Mouse (Mus musculus): ENCODE measurements around the gene Hoxb7. TPM values are rescaled to one million over a fixed set of nuclear protein-coding genes. Genes with fewer than 3 reads are reported as not detected.

Gene Hoxb7
- polyA plus RNA-seq, 1 experiment, result 0.52 TPM

DNA sequence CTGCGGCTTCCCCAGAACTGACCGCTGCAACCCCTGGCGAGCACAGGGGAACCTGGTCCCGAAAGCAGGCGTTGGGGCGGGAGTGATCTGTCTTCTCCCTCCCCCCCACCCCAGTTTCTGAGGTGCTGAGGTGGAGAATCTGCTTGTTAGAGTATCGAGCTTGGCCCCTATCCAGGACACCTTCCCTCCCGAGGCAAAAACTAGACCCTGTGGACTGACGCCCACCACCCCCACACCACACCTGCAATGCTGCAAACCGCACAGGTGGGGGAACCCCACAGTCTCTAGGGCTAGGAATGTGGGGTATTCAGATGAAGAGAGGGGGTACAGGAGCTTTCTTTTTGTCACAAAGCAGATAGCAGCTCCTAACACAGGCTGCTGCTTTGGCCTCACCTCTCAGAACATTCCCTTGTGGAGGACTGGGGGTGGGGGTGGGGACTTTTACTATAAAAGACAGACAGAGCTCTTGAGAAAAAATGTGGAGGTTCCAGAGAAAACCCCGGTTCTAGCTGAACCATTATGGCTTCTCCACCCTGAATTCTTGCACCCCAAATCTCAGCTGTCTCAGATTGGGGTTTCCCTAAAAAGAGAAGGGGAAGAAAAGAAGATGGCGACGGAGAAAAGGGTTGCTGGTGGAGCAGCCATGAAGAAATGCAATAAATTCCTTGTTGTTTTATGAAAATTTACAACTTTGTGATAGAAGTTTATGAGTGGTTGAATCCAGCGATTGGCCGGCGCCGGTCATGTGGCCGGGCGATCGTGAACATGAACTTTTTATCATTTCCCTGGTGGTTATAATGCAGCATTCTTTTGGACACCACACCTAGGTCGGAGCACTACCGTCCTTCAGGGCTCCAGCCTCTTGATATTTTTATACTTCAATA lies 5.5 kb downstream of the Hoxb7 start, which contains the start of gene Hoxb6:
Gene Hoxb6 (plus strand): TSS at position 796 of the 884 bp plus-strand sequence.
- peaks cover 4% of the 10 kb centered on the region; the same call in 1 of the 2 replicates for H3K4me1 ChIP-seq (ENCODE audit: control insufficient read depth, insufficient read depth, low read length)
- WGBS, result 20% methylated on average over 22 of the region's 22 CpGs
- no peak for DNase-seq
- H3K4me3 ChIP-seq (replicated peaks; ENCODE audit: extremely low read depth, low read depth, low read length), result no peak within 1 kb of the TSS
- TF ChIP-seq POLR2A (IDR thresholded peaks at IDR 0.05; ENCODE audit: borderline replicate concordance, extremely low read depth, low read depth, low read length), result no peak
- TF ChIP-seq CTCF (IDR thresholded peaks at IDR 0.05; ENCODE audit: insufficient read depth, low read length), result no peak

DNA sequence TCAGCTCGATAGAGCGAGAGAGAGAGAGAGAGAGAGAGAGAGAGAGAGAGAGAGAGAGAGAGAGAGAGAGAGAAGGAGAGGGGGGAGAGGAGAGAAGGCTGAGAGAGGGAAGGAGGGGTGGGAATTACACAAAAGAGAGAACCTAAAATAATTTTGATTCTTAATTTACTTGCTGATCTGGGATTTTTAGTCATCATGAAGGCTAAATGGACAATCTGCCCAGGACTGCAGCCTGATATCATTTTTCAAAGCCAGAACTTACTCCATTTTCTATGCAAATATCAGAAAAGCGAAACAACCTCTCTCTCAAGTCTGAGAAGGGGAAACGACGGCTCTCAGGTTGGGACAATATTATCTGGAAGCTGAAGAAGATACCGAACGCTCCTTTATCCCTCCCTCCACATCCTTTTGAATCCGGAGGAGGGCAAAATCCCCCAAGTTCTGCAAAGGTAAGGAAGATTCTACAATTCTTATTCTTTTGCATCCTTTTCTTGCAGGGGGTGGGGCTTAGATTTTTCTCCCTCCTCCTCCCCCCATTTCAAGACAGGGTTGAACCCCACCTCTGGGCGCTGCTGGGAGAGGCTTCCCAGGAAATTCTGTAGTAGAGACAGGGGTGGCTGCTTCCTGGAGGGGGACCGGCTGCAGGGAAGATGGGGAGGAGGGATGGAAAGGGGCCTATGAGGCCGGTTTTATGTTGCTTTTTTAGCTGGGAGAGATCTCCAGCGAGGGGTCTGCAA lies 6.3 kb downstream of the Hoxb7 start:
- 22% methylated on average over 12 of the region's 12 CpGs for WGBS
- TF ChIP-seq POLR2A (IDR thresholded peaks at IDR 0.05; ENCODE audit: borderline replicate concordance, extremely low read depth, low read depth, low read length) (no peak), CTCF (IDR thresholded peaks at IDR 0.05; ENCODE audit: insufficient read depth, low read length) (no peak)
- Histone ChIP-seq H3K4me1 (ENCODE audit: control insufficient read depth, insufficient read depth, low read length) (peaks cover 4% of the 10 kb centered on the region; the same call in 1 of the 2 replicates), H3K4me3 (replicated peaks; ENCODE audit: extremely low read depth, low read depth, low read length) (no peak overlapping the region)
- no peak for DNase-seq

DNA sequence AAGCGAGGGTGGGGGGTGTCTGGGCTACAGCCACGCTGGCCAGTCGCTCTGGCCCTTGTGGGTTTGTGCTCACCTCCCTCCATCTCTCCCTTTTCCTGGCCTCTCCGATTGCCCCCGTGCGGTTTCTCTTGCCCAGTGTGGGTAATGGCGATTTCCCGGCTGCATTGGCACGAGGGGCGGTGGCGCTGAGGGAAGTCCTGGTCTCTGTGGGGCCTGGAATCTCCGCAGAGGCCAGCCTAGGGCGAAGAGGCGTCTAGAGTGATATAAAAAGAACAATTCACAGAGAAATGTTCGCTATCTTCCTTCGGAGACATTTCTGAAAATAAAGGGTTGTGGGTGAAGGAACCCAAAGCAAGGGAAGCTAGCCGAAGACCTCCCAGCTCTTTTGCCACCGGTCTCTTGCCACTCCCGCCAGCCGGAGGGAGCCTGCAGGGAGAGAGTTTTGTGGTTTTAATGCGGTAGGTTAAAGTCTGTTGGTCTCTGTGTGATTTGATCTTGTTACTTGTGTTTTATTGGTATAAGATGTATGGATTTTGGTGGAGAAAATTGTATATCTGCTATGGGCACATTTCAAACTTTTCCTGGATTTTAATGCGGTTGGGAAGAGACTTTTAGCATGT lies 7.0 kb downstream of the Hoxb7 start:
- 24% methylated on average over 22 of the region's 22 CpGs for WGBS
- no peak for DNase-seq

DNA sequence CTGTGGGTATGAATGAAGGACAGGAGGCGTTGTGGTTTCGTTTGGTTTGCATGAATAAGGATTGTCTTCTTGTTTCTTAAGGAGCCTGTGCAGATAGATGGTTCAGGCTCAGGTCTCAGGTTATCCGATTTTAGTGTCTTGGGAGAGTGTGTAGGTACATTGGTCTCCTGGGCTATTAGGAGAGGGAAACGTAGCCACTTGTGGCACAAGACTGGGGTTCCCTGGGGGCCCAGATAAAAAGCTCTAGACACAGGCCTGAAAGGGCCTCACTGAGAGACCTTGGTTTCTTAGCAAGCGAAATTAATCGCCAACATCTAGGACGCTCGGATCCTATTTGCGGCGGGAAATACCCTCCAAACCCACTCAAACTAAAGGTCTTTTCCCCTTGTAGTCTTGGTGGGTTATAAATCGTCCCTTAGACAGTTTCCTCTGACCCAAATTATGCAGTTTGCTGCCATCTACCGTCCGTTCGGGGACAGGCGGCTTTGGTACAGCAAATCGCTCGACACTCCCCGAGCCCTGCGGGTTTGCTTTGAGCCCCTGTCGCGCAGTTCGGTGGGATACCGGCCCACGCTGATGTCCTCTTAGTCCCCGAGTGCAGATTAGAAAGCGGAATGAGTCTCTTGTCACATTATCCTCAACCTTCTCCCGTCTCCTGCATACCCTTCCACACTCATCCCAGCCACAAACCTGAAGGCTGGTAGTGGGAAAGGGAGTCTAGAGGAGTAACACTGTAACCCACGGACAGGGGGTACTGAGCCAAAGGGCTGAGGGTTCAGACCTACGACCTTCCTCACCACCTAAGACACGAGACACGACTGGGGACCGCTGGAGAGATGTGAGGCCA lies 8.0 kb downstream of the Hoxb7 start:
- TF ChIP-seq CTCF (IDR thresholded peaks at IDR 0.05; ENCODE audit: insufficient read depth, low read length), result peak; percentile 80
- no peak for TF ChIP-seq POLR2A (IDR thresholded peaks at IDR 0.05; ENCODE audit: borderline replicate concordance, extremely low read depth, low read depth, low read length)
- 2% methylated on average over 32 of the region's 32 CpGs for WGBS
- DNase-seq, result peak; percentile 71
- Histone ChIP-seq H3K4me1 (ENCODE audit: control insufficient read depth, insufficient read depth, low read length) (peaks cover 4% of the 10 kb centered on the region; the same call in 1 of the 2 replicates), H3K4me3 (replicated peaks; ENCODE audit: extremely low read depth, low read depth, low read length) (peak overlapping the region; percentile 34)

More for the DNA sequence above, 7.0 kb downstream of the Hoxb7 start:
- TF ChIP-seq POLR2A (IDR thresholded peaks at IDR 0.05; ENCODE audit: borderline replicate concordance, extremely low read depth, low read depth, low read length) (no peak), CTCF (IDR thresholded peaks at IDR 0.05; ENCODE audit: insufficient read depth, low read length) (no peak)
- H3K4me3 ChIP-seq (replicated peaks; ENCODE audit: extremely low read depth, low read depth, low read length), result no peak overlapping the region
- H3K4me1 ChIP-seq (ENCODE audit: control insufficient read depth, insufficient read depth, low read length), result peaks cover 4% of the 10 kb centered on the region; the same call in 1 of the 2 replicates

DNA sequence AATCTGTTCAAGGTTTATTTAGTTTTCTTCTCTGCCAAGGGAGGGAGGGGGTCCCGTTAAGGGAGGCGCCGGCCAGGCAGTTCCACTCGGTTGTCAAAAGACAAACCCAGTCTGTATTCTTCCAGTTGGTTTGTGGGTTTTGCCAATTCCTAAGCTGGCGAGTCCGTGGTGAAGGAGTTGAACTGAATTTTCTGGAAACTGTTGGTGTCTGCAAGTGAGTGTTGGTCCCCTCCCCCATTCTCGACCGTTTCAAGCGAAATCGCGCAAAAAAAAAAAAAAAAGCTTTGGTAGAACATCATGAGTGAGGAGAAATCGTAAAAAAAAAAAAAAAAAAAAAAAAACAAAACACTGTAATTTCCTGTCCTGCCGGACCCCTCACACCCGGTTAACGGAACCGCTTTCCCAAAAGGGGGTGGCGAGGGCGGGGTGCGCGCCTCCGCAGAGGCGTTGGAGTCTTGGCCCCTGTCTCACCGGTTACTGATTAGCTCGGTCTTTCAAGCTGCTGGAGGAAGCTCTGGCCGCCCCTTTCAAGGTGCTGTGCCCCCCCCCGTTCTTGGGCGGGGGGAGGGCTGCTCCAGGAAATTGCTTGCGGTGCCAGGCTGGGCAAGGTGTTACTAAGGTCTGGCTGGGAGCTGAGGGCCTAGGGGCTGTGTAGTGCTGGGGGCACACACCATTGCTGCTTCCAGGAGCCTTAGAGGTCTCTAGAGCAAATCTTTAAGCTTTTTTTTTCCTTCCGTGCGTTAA lies 8.8 kb downstream of the Hoxb7 start:
- WGBS, result 2% methylated on average over 30 of the region's 30 CpGs
- no peak overlapping the region for H3K4me3 ChIP-seq (replicated peaks; ENCODE audit: extremely low read depth, low read depth, low read length)
- TF ChIP-seq CTCF (IDR thresholded peaks at IDR 0.05; ENCODE audit: insufficient read depth, low read length), result no peak
- H3K4me1 ChIP-seq (ENCODE audit: control insufficient read depth, insufficient read depth, low read length), result peaks cover 4% of the 10 kb centered on the region; the same call in 1 of the 2 replicates
- DNase-seq, result no peak

DNA sequence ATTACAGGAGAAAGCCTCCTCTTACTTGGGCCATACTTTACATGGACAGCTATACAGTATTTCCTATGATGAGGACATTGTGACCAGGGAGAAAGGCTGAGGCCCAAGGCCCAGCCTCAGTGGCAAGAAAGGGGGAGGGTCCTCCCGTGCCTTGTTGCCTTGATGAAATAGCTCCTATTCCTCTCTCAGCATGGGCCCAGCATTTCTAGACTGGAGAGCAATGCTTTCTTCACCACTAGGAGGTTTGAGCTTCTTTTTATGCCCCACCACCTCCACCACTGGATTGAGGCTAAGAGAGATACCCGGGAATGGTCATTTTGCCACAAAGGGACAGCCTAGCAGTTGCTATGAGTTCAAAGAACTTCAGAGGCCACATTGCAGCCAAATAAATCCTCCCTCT lies 10.6 kb downstream of the Hoxb7 start:
- no peak for DNase-seq
- Histone ChIP-seq H3K4me1 (ENCODE audit: control insufficient read depth, insufficient read depth, low read length) (peaks cover 4% of the 10 kb centered on the region; the same call in 1 of the 2 replicates), H3K4me3 (replicated peaks; ENCODE audit: extremely low read depth, low read depth, low read length) (no peak overlapping the region)
- TF ChIP-seq CTCF (IDR thresholded peaks at IDR 0.05; ENCODE audit: insufficient read depth, low read length) (no peak), POLR2A (IDR thresholded peaks at IDR 0.05; ENCODE audit: borderline replicate concordance, extremely low read depth, low read depth, low read length) (no peak)
- WGBS, result 56% methylated on average over 2 of the region's 2 CpGs

DNA sequence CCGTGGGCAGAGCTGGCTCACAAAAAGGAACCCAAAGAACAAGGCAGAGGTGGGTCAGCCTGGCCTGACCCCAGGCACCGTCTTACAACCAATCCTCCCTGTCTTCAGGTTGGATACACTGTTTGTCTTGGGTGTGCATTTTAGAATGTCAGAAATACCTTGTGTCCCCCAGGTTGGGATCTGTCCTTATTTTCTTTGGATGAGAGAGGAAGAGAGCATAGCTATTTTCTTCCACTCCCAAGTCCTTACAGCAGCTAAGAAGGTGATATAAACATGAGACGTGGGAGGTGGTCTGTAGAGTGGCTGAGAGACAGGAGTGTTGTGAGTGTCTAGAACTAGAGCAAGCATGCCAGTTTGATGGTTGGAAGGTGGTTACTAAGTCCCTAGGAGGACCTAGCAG lies 11.0 kb downstream of the Hoxb7 start:
- DNase-seq, result no peak
- Histone ChIP-seq H3K4me1 (ENCODE audit: control insufficient read depth, insufficient read depth, low read length) (peaks cover 4% of the 10 kb centered on the region; the same call in 1 of the 2 replicates), H3K4me3 (replicated peaks; ENCODE audit: extremely low read depth, low read depth, low read length) (no peak overlapping the region)
- TF ChIP-seq POLR2A (IDR thresholded peaks at IDR 0.05; ENCODE audit: borderline replicate concordance, extremely low read depth, low read depth, low read length), result no peak
- TF ChIP-seq CTCF (IDR thresholded peaks at IDR 0.05; ENCODE audit: insufficient read depth, low read length), result no peak
- WGBS, result 54% methylated on average over 3 of the region's 3 CpGs

DNA sequence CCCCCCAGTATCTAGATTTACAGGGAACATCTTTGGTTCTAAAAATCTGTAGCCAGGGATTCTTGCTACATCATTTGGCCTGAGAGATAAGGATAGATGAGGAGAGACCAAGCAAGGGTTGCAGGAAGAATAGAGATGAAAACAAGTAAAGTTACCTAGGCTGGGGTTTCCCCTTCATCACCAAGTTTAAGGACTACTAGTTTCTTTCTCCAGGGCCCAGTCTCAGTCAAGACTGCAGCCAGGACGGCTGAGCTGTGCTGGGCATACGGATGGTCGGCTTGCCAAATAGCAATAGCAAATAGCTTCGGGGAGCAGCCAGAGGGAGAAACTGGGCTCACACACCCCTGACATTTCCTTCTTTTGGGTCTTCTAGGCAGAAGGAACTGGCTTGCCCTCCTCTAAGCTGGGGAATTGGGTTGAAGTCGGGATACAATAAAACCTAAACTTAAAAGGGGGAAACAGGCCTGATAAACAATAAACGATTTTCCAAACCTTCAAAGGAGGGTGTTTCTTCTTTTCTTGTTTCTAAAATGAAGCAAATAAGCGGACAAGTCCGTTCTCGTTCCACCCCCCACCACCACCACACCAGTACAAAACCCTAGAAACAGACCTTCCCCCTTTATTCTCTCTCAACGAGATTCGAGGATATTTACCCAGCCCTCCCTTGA lies 11.7 kb downstream of the Hoxb7 start:
- TF ChIP-seq CTCF (IDR thresholded peaks at IDR 0.05; ENCODE audit: insufficient read depth, low read length) (no peak), POLR2A (IDR thresholded peaks at IDR 0.05; ENCODE audit: borderline replicate concordance, extremely low read depth, low read depth, low read length) (no peak)
- WGBS, result 36% methylated on average over 11 of the region's 11 CpGs
- H3K4me3 ChIP-seq (replicated peaks; ENCODE audit: extremely low read depth, low read depth, low read length), result no peak overlapping the region

More for the DNA sequence above, 11.7 kb downstream of the Hoxb7 start:
- H3K4me1 ChIP-seq (ENCODE audit: control insufficient read depth, insufficient read depth, low read length), result peaks cover 4% of the 10 kb centered on the region; the same call in 1 of the 2 replicates
- no peak for DNase-seq

Measured in lung, adult 2 months (tissue).